Mouse (Mus musculus) heart, adult 18-20 months (tissue): Measurements from ENCODE around the gene Slc1a1. TPM values are rescaled to one million over a fixed set of nuclear protein-coding genes. Genes with fewer than 3 reads are reported as not detected.

Experiments
- DNase-seq, 2 experiments: peaks; one replicate each; pipeline ENCODE4 v3.0.0; 2021 to 2022; ENCODE audit warnings: mixed read lengths in 1 of 2
- long read RNA-seq, 2 experiments: library from polyadenylated mRNA; stranded (forward); transcript quantifications; one replicate each; pipeline ENCODE4 v2.0.0; 2021
- total RNA-seq, 2 experiments: library from RNA; stranded (reverse); gene quantifications; 2 replicates each; pipeline ENCODE4 v1.2.3; 2021

Slc1a1 gene
- 1 to 10 TPM; 2.0 to 3.7 TPM for total RNA-seq
- long read RNA-seq, experiment 1, partial matches to known transcripts: 0 of 2 reads
- long read RNA-seq, experiment 1, other reads (novel, unspliced or antisense): 0 of 2 reads
- long read RNA-seq, experiment 2, partial matches to known transcripts: 0 of 1 reads
- long read RNA-seq, experiment 2, other reads (novel, unspliced or antisense): 0 of 1 reads

DNA sequence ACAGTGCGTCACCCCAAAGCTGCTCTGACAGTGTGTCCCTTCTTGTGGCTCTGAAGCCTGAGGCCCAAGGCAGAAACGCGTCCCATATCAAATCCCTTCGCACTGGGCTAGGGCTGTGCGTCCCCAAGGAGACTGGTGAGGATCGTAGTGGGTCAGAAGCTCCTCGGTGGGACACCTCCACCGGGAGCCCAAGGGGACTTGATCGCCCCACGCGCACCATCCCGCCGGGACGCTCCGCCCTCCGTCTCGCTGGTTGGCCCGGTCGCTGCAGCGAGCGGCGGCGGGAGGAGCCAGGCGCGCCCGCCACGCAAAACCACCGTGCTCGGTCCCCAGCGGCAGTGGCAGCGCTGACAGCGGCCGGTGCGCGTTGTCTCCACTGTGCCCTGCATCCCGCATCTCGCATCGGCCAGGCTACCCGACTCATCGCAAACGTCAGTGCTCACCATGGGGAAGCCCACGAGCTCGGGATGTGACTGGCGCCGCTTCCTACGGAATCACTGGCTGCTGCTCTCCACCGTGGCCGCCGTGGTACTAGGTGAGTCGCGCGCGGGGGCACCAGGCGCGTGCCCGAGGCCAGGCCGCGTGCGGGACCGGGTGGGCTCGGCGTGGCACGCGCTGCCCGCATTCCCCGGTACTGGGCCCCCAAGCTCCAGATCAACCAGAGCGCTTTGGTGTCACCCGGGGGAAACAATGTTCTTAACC, at the start of gene Slc1a1:
Gene Slc1a1, plus strand, starts transcription at position 252 of the 702 bp plus-strand sequence.
- peak; percentile 35 to 44 for DNase-seq

DNA sequence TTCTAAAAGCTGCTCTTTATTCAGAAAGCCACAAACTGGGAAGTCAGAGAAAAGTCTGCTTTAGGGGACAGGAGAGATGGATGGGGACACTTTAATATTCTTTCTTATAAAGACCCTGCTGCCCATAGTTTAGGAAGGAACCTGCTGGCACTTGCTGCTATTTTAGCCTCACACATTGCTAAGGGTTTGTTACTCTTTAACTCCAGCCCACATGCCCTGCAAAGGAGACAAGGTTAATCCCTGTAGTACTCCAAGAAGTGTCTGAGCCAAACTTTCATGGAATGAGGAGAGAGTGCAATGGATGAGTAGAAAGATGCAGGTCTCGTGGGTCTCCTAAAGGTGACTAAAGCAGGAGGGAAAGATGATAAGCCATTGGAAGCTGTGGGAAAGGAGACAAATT, 44.7 kb upstream of the Slc1a1 start:
- no peak for DNase-seq

DNA sequence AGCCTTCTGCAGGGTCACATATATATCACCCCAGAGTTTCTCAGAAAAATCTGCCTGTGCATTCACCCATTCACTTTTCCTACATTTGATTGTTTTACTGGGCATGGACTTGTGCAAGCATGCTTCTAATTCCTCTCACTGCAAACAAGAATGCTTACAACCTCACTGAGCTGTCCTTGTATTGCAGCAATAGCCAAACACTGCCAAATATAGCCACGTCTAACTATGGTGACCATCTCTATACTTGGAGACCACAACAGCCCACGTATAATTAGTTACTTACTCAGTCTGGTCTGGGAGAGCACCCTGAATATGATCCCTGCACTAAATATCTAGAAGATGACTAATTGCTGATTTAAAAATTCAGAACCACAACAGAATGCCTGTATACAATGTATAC, 41.5 kb upstream of the Slc1a1 start:
- DNase-seq: no peak

DNA sequence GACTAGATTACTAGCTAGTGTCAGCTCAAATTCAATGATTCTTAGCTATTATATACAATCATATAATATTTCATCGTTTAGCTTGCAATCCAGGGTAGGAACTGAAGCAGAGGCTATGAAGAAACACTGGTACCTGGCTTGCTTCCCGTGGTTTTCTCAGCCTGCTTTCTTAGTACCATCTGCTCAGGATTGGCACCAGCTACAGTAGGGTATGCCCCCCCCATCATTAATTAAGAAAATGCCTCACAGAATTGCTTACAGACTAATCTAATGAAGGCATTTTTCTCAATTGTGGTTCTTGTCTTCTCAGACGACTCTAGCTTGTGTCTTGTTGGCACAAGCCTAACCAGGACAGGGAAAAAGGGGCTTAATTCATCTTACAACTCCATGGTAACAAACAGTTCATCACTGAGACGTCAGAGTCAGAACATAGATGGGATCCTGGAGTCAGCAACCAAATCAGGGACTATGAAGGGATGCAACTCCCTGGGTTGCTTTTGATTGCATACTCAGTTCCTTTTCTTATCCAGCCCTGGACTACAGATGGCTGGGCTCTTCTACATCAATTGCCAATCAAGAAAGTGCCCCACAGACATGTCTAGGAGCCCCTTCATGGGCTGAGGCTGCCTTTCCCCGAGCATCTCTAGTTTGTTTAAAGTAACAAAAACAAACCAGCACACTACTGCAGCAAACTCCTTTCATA, 38.6 kb upstream of the Slc1a1 start:
- no peak for DNase-seq

DNA sequence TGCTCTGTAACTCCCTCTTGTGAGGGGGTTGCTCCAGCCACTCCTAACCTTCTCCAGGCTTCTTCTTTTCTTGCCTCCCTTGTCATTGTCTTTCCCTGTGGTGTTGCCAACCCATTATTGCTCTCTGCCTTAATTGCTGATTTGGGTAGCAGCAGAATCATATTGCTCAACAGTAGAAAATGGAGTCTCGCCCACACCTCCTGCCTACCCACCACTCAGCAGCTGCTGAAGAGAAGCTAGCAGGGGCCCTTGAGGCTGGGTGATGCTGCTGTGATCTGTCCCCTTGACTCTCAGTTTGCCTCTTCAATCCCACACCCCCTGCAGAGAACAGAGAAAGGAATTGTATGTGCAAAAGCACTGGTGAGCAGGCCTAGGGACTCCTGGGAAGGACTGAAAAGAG, 37.9 kb upstream of the Slc1a1 start:
- no peak for DNase-seq

DNA sequence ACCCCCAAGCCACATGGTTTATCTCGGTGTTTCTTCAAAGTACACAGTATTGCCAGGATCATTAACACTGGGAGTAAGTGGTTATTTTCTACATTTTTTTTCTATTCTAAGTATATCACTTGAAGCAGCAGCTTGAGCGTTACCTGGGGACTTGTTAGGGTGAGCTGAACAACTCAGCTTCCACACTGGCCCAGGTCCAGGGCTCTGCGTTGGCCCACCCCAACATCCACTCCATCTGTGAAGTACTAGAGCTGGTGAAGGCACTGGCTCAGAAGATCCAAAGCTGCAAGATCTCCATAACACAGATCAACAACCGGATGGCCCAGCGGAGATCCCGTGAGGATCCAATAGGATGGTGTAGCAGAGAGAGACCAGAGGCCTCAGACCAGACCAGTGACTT, 37.2 kb upstream of the Slc1a1 start:
- DNase-seq: no peak

DNA sequence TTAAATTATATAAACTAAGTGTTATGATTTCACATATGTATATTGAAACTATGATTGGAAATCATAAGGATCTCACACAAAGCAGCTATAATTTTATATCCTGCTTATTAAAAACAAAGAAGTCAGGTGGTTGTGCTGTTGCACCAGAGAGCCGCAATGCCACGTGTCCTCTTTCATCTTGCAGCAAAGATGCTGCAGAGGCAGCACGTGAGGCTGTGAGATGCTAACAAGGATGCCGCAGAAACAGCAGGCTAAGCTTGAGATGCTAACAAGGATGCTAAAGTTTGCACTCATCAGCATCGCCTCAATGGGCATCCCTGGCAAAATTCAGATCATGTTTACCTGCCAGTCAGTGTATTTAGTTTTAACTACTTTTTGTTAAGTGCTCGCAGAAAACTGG, 34.4 kb upstream of the Slc1a1 start:
- DNase-seq: no peak

DNA sequence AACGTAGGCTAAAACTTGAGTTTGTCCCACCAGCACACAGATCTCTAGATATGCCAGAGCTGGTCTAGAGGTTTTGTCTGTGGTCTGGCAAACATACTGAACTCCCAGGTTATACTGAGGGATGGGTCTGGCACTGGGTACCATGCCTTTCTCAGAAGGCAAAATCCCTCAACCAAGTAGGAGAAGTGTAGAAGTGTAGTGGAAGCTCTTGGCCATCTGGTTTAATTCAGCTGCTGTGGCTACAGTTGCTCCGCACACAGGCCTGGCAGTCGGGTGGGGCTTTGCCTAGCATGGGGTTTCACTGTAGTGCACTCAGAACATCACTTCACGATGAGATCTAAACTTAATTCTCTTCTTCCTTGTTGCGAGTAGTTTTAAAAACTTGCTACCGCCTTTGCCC, 28.6 kb upstream of the Slc1a1 start:
- DNase-seq: no peak

DNA sequence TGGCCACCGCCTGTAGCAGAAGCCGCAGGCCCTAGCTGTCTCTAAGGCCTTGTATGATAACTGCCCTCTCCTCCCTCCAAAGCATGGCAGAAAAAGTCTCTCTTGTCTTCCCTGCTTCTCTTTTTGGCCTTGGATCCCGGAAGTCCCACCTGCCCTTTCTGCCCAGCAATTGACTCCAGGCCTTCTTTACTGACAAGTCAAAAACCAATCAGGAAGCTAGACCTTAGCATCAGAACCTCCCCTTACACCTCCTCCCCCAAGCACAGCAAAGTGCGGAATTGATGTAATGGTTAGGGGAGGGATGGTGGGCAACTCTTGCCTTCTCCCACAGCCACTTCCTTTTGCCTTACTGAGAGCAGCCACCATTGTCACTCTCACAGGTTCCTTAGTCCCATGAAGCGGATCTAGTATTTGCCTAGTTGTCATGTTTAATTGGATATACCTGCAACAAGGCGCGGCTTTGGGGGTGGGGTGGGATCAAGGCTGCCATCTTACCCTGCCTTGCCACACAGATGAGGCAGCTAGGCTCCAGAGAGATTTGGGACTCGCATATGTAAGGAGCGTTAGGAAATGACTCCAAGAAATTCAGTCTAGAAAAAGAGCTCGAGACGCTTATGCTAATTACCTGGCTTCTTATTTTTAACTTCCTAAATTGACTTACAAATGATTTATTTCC, 27.9 kb upstream of the Slc1a1 start:
- DNase-seq: no peak

DNA sequence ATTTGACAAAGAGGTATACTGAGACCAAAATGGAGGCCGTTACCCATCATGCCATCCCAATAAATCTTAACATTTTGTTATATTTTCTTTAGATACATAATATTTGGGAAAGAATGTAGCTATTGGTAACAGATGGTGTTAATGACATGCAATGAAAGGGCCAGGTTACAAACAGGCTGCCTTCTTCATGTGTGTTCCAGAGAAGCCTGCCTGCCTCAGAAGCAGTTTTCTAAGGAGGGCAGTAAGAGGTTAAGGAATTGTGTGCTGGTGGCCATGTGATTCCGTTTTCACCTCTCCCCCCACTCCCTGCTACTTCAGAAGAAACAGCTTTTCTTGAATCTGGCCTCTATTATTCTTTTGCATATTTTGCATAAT, 27.4 kb upstream of the Slc1a1 start:
- DNase-seq: no peak

DNA sequence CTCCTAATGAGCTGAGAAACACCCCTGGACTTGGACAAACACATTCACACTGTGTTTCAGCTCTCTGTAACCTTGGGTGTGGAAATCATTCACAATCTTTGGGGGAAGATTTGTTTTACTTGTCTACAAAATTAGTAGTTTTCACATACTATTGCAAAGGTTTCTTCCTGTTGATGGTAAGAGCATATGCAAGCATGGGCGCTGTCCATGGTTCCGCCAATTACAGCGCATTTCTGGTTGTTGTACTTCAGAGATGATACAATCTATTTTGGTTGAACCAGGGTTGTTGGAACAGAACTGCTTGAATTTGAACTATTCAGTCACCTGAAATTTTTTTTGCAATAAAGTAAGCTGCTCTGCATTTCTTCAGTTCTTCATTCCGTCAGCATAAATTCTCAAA, 16.6 kb upstream of the Slc1a1 start:
- no peak for DNase-seq

DNA sequence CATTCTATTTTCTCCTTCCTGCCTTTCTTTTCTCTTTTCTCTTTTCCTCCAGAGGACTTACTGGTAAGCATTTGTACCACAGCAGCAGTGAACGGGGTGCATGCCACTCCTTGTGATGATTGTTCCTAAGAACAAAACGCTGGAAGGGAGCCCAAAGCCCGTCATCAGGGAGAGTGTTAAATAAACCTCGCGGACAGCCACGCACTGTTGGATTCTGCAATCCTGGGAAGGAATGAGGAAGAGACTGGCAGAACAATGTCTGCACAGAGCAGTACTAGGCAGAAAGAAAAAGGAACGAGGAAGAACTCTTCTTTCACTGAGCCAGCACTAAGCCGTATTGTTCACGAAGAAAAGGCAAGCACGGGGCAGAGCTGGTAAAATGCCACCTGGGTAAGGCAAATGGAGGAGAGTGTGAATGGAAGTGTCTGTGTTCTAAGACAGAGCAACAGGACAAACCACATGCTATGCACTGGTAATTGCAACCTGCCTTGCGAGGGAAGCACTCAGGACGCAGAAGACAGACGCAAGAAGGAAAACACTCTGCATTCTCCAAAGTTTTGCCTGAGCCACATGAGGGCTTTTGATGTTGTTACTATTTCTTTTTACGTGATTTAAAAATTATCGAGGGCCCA, 7.0 kb upstream of the Slc1a1 start:
- DNase-seq: peak; percentile 14 to 28

DNA sequence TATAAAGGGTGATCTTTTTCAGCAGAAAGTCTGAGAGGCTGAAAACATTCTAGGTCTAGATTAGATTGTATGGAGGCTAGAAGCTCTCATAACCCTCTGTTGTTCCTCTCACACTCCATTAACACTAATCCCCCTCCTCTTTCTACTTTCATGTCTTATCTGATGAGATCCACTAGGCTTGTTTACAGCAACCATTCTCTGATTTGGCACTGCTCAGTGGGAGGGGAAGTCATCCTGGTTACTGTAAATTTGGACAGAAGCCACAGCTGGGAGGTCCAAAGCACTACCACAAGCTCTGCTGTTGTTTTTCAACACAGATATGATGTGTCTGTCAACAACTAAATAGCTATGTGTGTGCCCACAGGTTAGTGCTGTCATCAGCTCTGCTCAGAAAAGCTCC, 3.5 kb upstream of the Slc1a1 start:
- DNase-seq: no peak

DNA sequence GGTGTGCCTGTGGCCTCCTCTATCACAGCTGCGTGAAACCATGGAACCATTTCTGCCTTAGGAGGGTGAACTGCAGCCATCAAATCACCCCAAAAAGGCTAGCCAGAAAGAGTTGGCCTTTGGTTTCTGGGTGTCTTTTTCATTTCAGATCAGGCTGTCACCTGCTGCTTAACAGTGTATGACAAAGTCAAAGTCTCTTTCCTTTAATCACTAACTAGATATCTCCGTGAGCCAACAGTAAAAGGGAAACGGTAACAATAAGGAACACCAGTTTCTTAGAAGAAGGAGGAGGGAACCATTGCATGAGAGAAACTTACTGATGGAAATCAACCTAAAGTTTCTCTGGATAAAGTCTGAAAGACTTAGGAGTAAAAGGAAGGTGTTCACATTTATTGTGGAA, 2.2 kb upstream of the Slc1a1 start:
- no peak for DNase-seq

DNA sequence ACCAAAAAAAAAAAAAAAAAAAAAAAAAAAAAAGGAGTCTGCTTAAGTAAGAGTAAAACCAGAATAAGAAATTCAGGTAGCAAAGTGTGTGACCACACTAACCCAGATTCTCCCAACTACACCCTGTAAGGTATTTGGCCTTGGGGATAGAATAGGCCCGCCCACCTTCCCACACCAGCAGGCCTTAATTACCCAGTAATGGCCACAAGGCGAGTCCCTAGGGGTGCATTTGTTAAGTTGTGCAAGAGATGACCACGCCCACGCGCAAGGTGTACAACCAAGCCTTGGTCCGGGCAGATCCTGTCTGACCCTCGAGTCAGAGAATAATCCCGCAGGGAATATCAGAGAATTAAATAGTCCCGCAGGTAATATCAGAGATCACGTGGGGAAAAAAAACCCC, 461 bp upstream of the Slc1a1 start:
- peak in 1 of 2 experiments; percentile 6 for DNase-seq

DNA sequence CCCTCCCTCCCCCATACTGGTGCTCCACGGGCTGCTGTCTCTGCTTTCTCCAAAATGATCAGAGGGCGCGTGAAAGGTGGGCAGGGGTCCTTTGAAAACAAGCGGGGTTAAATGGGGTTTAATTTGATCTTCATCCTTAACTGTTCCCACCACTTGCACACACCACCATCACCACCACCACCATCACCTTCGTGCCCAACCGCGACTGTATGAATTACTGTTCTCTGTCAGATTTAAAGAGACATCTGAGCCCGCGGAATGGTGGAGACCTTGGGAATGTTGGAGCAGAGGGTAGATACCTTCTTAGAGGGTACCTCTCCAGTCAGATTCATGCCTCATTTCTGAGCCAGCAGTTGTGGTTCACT, 633 bp downstream of the Slc1a1 start:
- DNase-seq: no peak

DNA sequence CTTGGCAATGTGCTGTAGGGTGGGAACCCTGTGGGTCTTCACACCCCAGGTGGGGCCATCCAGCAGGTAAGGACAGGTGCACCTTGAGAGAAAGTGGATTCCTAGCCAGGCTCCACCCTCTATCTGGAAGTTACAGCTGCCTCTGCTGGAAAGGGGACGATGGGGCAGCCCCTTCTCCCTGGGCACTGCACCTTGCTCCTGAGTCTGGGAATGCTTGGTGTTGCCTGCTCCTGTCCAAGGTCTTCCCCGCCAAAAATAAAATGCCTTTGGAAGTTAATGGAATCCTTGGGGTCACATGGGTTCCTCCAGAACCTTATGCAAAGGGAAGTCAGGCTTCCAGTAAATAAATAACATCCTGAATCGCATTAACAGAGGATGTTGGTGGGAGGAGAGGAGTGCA, 1.3 kb downstream of the Slc1a1 start:
- no peak for DNase-seq

DNA sequence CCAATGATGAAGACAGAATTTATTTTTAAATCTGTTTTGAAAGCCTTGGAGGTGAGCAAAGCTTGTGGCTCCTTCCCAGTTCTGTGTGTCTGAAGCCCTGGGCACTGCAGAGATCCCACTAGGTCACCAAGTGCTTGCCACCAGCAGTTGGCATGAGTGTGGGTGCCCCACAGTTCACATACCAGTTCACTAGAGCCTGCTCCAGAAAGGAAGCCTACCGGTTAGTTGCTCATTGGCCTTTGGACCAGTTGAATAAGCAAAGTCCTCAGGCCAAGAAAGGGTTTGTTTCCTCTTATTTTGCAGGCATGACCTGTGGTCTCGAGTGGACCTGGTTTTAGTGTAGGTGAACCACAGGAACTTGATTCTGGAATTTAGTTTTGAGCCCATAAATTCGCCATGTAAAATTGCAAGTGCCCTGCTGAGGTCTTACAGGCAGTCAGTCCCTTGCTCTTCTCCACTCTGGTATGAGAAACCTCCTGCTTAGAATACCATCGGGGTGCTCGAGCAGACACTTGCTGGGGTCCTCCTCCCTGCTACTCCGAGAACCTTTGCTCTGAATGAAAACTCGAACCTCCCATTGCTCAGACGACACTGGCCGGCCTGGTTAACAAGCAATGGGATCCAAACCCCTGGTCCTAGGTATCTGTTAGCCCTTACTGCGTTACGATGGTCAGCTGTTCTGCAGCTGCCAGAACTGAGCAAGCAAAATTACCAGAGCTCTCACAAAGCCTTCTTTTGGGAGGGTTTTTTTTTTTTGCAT, 2.0 kb downstream of the Slc1a1 start:
- DNase-seq: no peak

DNA sequence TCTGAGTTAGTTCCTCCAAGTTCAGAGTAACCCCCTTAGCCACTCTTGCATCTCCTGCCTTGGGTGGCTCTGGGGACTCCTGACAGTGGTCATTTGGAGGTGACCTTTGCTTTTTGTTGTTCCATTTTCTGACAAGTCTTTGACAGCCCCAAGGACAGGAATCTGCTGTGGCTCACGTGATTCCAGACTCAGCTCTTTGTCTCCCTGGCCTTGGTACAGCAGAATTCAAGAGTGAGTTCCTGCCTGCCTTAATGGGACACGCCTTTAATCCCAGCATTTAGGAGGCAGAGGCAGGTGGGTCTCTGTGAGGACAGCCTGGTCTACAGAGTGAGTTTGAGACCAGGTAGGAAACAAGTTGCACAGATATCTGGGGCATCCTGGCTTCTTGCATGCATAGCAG, 3.9 kb downstream of the Slc1a1 start:
- no peak for DNase-seq

DNA sequence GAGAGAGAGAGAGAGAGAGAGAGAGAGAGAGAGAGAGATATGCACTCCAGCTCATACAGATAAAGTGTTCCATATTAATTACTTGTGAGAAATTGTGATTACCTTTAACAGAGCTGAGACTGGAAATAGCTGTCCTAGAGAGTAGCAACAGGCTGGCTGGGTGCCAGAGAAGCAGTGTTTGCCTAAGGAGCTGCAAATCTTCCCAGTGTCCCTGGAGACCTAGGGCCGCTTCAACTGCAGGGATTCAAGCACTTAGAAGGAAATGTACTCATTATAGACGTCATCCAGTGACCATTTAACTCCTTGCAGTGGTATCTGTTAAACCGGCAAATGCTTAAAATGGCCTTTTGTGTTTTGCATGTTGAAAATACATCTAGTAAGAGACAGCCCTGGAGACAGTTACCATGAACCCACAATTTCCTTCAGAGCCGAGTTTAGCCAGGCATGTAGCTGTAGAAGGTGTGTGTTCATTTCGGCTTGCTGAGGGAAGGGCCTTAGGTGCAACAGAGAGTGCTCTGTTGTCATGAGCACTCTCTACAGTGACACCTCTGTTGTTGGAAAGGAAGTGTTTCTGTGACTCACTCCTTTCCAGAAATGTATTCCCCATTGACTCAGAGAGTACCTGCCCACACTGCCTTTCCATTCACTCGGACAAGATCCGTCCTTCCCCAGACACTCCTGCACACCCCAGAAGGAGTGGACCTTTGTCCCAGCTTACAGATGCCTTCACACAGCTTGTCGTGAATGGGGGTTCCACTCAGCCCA, 10.3 kb downstream of the Slc1a1 start:
- peak; percentile 17 to 23 for DNase-seq

DNA sequence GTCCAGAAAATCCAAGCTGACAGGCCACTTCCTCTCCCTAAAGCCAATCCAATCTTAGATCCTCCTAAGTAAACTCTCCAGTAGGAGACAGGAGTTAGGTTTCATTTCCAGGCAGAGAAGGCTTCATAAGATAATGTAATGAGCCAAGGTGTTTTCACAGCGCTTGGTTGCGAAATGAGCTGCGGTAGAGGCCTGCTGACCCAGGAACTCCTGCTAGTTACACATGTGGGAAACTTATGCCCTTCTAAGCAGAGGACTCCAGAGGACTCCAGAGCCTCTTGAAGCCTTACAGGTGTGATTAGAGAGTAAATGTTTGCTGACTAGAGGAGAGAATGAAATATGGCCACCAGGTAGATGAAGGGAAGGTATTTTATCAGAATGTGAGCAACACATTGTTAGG, 15.7 kb downstream of the Slc1a1 start:
- no peak for DNase-seq
